Mouse (Mus musculus): Measurements from ENCODE around the gene Frmpd3. TPM values are rescaled to one million over a fixed set of nuclear protein-coding genes. Genes with fewer than 3 reads are reported as not detected.
"Not testable (repeated sequence)": the region's sequence is repeated elsewhere in the genome, so short reads cannot be mapped to it uniquely, and the experiment has no call there.

The Frmpd3 gene
- not detected in 3 replicates for total RNA-seq (2017)

GRCm38 (mm10) chrX:140341656-140342392 is at the start of gene Frmpd3:
Gene Frmpd3 (plus strand): TSS chrX:140342263.
- no peak for ATAC-seq (replicated peaks; ENCODE audit: insufficient number of reproducible peaks, low FRiP score, low TSS enrichment, poor library complexity, severe bottlenecking)

GRCm38 (mm10) chrX:140303731-140304130 is 38.3 kb upstream of the Frmpd3 start:
- no peak for ATAC-seq (replicated peaks; ENCODE audit: insufficient number of reproducible peaks, low FRiP score, low TSS enrichment, poor library complexity, severe bottlenecking)

DNA sequence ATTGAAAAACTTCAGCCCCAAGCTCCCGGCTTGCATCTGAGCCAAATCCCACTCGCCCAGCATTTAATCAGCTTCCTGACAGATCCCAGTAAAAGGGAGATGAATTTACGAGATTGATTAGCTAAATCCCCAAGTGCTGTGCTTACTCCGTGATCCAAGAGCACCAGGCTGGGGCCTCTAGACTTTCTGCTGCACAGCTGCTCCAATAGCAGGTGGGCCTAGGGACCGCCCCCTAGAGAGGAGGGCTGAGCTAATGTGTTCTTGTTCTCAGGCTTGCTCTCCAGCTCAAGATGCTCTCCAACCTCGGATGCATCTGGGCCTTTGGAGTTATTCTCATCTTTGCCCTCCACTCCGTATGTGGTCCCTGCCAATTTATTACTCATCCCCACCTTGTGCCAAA is 36.4 kb upstream of the Frmpd3 start:
- no peak for ATAC-seq (replicated peaks; ENCODE audit: insufficient number of reproducible peaks, low FRiP score, low TSS enrichment, poor library complexity, severe bottlenecking)

- no peak for ATAC-seq (replicated peaks; ENCODE audit: insufficient number of reproducible peaks, low FRiP score, low TSS enrichment, poor library complexity, severe bottlenecking)
Observed at GRCm38 (mm10) chrX:140317931-140318330, 24.1 kb upstream of the Frmpd3 start.

- no peak for ATAC-seq (replicated peaks; ENCODE audit: insufficient number of reproducible peaks, low FRiP score, low TSS enrichment, poor library complexity, severe bottlenecking)
Observed at GRCm38 (mm10) chrX:140319131-140319530, 22.9 kb upstream of the Frmpd3 start.

DNA sequence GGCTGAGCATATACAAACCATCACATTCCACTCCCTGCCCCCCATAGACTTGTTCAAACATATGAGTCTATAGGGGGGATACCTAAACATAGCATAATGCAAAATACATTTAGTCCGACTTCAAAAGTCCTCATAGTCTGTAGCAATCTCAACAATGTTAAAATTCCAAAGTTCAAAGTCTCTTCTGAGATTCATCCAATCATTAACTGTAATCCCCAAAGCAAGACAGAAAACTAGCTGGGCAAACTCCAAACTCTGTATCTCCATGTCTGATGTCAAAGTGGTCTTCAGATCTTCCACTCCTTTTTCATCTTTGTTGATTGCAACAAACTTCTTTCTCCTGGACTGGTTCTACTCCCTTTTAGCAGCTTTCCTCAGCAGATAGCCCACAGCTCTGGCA is 21.4 kb upstream of the Frmpd3 start:
- not testable (repeated sequence) for ATAC-seq (replicated peaks; ENCODE audit: insufficient number of reproducible peaks, low FRiP score, low TSS enrichment, poor library complexity, severe bottlenecking)

GRCm38 (mm10) chrX:140342393-140343163 is 515 bp downstream of the Frmpd3 start:
- ATAC-seq (replicated peaks; ENCODE audit: insufficient number of reproducible peaks, low FRiP score, low TSS enrichment, poor library complexity, severe bottlenecking), result no peak

- ATAC-seq (replicated peaks; ENCODE audit: insufficient number of reproducible peaks, low FRiP score, low TSS enrichment, poor library complexity, severe bottlenecking), result no peak
Observed at GRCm38 (mm10) chrX:140375628-140376027, 33.6 kb downstream of the Frmpd3 start.

GRCm38 (mm10) chrX:140399986-140400385 is 57.9 kb downstream of the Frmpd3 start:
- ATAC-seq (replicated peaks; ENCODE audit: insufficient number of reproducible peaks, low FRiP score, low TSS enrichment, poor library complexity, severe bottlenecking), result no peak

GRCm38 (mm10) chrX:140402904-140403303 is 60.8 kb downstream of the Frmpd3 start:
- ATAC-seq (replicated peaks; ENCODE audit: insufficient number of reproducible peaks, low FRiP score, low TSS enrichment, poor library complexity, severe bottlenecking), result no peak

GRCm38 (mm10) chrX:140406079-140406478 is 64.0 kb downstream of the Frmpd3 start:
- no peak for ATAC-seq (replicated peaks; ENCODE audit: insufficient number of reproducible peaks, low FRiP score, low TSS enrichment, poor library complexity, severe bottlenecking)

DNA sequence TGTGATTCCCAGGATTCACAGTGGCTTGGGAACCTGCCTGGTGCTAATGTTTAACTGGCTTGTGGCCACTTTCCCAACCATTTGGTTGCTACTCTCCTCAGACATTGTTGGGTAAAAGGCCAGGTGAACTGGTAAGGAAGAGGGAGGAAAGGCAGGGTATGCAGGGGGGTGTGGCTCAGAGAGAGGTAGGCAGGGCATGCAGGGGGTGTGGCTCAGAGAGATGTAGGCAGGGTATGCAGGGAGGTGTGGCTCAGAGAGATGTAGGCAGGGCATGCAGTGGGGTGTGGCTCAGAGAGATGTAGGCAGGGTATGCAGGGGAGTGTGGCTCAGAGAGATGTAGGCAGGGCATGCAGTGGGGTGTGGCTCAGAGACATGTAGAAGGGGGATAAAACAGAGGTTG is 64.4 kb downstream of the Frmpd3 start:
- no peak for ATAC-seq (replicated peaks; ENCODE audit: insufficient number of reproducible peaks, low FRiP score, low TSS enrichment, poor library complexity, severe bottlenecking)

DNA sequence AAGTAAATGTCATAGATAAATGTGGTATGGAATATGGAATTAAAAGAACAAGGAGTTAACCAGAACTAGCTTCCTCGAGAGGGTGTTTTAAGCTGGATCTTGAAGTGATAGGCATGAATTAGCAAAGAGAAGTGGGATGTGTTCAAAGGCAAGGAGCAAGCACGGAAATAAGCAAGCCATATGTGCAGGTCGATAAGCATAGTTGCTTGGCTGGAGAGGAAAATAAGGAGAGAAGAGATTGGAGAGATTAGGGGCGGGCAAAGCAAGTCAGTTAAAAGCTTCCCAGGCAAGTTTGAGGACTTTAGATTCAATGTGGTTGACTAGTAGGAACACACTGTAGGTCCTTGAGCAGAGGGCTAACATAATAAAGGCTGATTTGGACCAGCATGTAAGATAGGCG is 65.5 kb downstream of the Frmpd3 start:
- no peak for ATAC-seq (replicated peaks; ENCODE audit: insufficient number of reproducible peaks, low FRiP score, low TSS enrichment, poor library complexity, severe bottlenecking)

- no peak for ATAC-seq (replicated peaks; ENCODE audit: insufficient number of reproducible peaks, low FRiP score, low TSS enrichment, poor library complexity, severe bottlenecking)
Observed at GRCm38 (mm10) chrX:140418467-140418866, 76.4 kb downstream of the Frmpd3 start.

GRCm38 (mm10) chrX:140427124-140427523 is 85.1 kb downstream of the Frmpd3 start:
- no peak for ATAC-seq (replicated peaks; ENCODE audit: insufficient number of reproducible peaks, low FRiP score, low TSS enrichment, poor library complexity, severe bottlenecking)

- no peak for ATAC-seq (replicated peaks; ENCODE audit: insufficient number of reproducible peaks, low FRiP score, low TSS enrichment, poor library complexity, severe bottlenecking)
Observed at GRCm38 (mm10) chrX:140428252-140428651, 86.2 kb downstream of the Frmpd3 start.

DNA sequence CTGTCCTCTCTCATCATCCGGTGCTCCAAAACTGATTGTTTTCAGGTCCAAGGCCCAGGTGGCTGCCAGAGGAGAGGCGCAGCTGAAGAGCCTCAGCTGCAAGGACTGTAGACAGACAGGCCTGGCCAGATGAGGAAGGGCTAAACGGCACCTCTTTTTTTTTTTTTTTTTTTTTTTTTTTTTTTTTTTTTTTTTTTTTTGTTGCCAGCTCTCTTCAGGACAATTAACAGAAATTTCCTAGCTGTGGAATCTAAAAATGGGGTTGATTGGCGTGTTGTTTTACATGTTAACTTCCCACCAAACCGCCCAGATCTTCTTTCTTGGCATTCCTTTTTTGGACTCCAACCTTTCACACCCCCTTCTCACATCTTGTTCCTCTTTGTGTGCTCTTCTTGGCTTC is 87.9 kb downstream of the Frmpd3 start:
- ATAC-seq (replicated peaks; ENCODE audit: insufficient number of reproducible peaks, low FRiP score, low TSS enrichment, poor library complexity, severe bottlenecking), result no peak

GRCm38 (mm10) chrX:140430506-140430905 is 88.4 kb downstream of the Frmpd3 start:
- no peak for ATAC-seq (replicated peaks; ENCODE audit: insufficient number of reproducible peaks, low FRiP score, low TSS enrichment, poor library complexity, severe bottlenecking)

DNA sequence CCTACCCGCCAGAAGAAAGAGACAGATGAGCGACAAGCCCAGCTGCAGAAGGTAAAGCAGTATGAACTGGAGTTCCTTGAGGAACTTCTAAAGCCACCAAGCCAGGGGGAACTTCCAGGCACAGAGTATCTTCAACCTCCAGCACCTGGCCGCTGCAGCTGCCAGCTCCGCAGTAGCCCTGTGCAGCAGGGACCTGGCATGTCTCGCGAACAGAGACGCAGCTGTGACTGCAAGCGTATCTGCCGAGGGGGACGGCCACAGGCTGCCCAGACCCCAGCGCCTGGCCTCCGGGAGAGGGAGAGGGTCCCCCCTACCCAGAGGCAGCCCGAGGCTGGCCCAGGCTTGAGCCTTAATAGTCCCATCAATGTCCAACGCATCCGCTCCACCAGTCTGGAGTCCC is 89.9 kb downstream of the Frmpd3 start:
- ATAC-seq (replicated peaks; ENCODE audit: insufficient number of reproducible peaks, low FRiP score, low TSS enrichment, poor library complexity, severe bottlenecking), result no peak

- ATAC-seq (replicated peaks; ENCODE audit: insufficient number of reproducible peaks, low FRiP score, low TSS enrichment, poor library complexity, severe bottlenecking), result no peak
Observed at GRCm38 (mm10) chrX:140432786-140433185, 90.7 kb downstream of the Frmpd3 start.
